8 mouse cellular contexts compared by ENCODE assay signal in genomic region chr12:110278853-110279252, GRCm38 (mm10). TPM values are rescaled to one million over a fixed set of nuclear protein-coding genes. Genes with fewer than 3 reads are reported as not detected.
DNase-seq lines count a peak whose midpoint lies in the region; ATAC-seq lines count a peak whose summit lies in the region.

Gene Dio3 (plus strand): TSS chr12:110279068.

- H3K36me3 ChIP-seq in erythroblast, embryonic 14.5 days (ENCODE audit: control insufficient read depth), result no peaks in the 10 kb centered on the region
- no peaks in the 10 kb centered on the region for H3K36me3 ChIP-seq in forebrain, embryonic 13.5 days (ENCODE audit: poor library complexity, severe bottlenecking)
- H3K36me3 ChIP-seq in lung, embryonic 15.5 days, result no peaks in the 10 kb centered on the region
- H3K36me3 ChIP-seq in stomach, embryonic 14.5 days (ENCODE audit: control insufficient read depth, insufficient read depth, low read length), result no peaks in the 10 kb centered on the region

- H3K4me2 ChIP-seq in forebrain, embryonic 13.5 days, result peak within 1 kb of the TSS; percentile 68
- H3K4me2 ChIP-seq in lung, embryonic 15.5 days, result peak within 1 kb of the TSS; percentile 82
- peak within 1 kb of the TSS; percentile 79 for H3K4me2 ChIP-seq in stomach, embryonic 14.5 days (replicated peaks; ENCODE audit: low read depth, low read length)

- 0% methylated on average over 24 of the region's 34 CpGs for WGBS in forebrain, embryonic 13.5 days
- WGBS in lung, embryonic 15.5 days, result under 1% methylated on average over 26 of the region's 34 CpGs
- WGBS in stomach, embryonic 14.5 days, result under 1% methylated on average over 31 of the region's 34 CpGs

- peak; percentile 37 to 51 for DNase-seq in kidney, adult 8-10 months
- DNase-seq in right cerebral cortex, postnatal 10 days (ENCODE audit: low spot score in 2 of 2), result no peak
- DNase-seq in MN1 (ENCODE audit: low spot score), result no peak

- no peak for ATAC-seq in erythroblast, adult 5-6 weeks (replicated peaks; ENCODE audit: low FRiP score, poor library complexity, severe bottlenecking)
- peak; percentile 68; the same call in 1 of the 2 replicates for ATAC-seq in forebrain, embryonic 13.5 days
- peak; percentile 71 for ATAC-seq in lung, embryonic 15.5 days (ENCODE audit: borderline replicate concordance, extremely low read depth, low FRiP score, low TSS enrichment)
- ATAC-seq in stomach, embryonic 14.5 days (ENCODE audit: insufficient number of reproducible peaks, insufficient read depth, low FRiP score, low read depth), result peak; percentile 62

- H3K9ac ChIP-seq in forebrain, embryonic 13.5 days, result peak within 1 kb of the TSS; percentile 48; the same call in 1 of the 2 replicates
- 0 out of 2 replicates have a peak within 1 kb of the TSS, but pooled peaks have one; percentile 8 for H3K9ac ChIP-seq in lung, embryonic 15.5 days
- no peak within 1 kb of the TSS; the same call in 1 of the 2 replicates for H3K9ac ChIP-seq in stomach, embryonic 14.5 days (replicated peaks; ENCODE audit: low read depth, low read length)

- H3K27me3 ChIP-seq in erythroblast, embryonic 14.5 days (ENCODE audit: control insufficient read depth), result peaks cover 80% of the 10 kb centered on the region
- H3K27me3 ChIP-seq in forebrain, embryonic 13.5 days, result peaks cover 99% of the 10 kb centered on the region
- peaks cover 97% of the 10 kb centered on the region for H3K27me3 ChIP-seq in lung, embryonic 15.5 days
- H3K27me3 ChIP-seq in stomach, embryonic 14.5 days (ENCODE audit: control insufficient read depth, insufficient read depth, low read length), result peaks cover 71% of the 10 kb centered on the region

- no peaks in the 10 kb centered on the region for H3K4me1 ChIP-seq in erythroblast, embryonic 14.5 days (ENCODE audit: control insufficient read depth)
- peaks cover 18% of the 10 kb centered on the region for H3K4me1 ChIP-seq in forebrain, embryonic 13.5 days
- H3K4me1 ChIP-seq in lung, embryonic 15.5 days, result peaks cover 36% of the 10 kb centered on the region
- 0 out of 2 replicates have a peak, but pooled peaks cover 7% of the 10 kb centered on the region for H3K4me1 ChIP-seq in stomach, embryonic 14.5 days (ENCODE audit: control insufficient read depth, insufficient read depth, low read length)

- no peak within 1 kb of the TSS for H3K27ac ChIP-seq in forebrain, embryonic 13.5 days
- H3K27ac ChIP-seq in lung, embryonic 15.5 days, result no peak within 1 kb of the TSS
- no peak within 1 kb of the TSS for H3K27ac ChIP-seq in stomach, embryonic 14.5 days (ENCODE audit: low read length)

- H3K4me3 ChIP-seq in erythroblast, embryonic 14.5 days (replicated peaks), result peak within 1 kb of the TSS; percentile 29
- peak within 1 kb of the TSS; percentile 46 for H3K4me3 ChIP-seq in forebrain, embryonic 13.5 days
- H3K4me3 ChIP-seq in lung, embryonic 15.5 days, result peak within 1 kb of the TSS; percentile 46
- peak within 1 kb of the TSS; percentile 38 for H3K4me3 ChIP-seq in stomach, embryonic 14.5 days (ENCODE audit: low read depth, low read length)

- H3K9me3 ChIP-seq in erythroblast, embryonic 14.5 days (ENCODE audit: control insufficient read depth, low read length), result peaks cover 9% of the 10 kb centered on the region; the same call in 1 of the 2 replicates
- H3K9me3 ChIP-seq in forebrain, embryonic 13.5 days (replicated peaks), result no peaks in the 10 kb centered on the region
- no peaks in the 10 kb centered on the region for H3K9me3 ChIP-seq in lung, embryonic 15.5 days
- H3K9me3 ChIP-seq in stomach, embryonic 14.5 days (ENCODE audit: control insufficient read depth, low read depth, low read length), result no peaks in the 10 kb centered on the region

RNA-seq across cellular contexts. Expression of gene Dio3, which starts in this region (rescaled TPM):
- not detected in 2 replicates for polyA plus RNA-seq in erythroblast, embryonic 14.5 days (2012)
- total RNA-seq in erythroblast, adult 5-6 weeks (2015; ENCODE audit: low replicate concordance), result not detected in 2 replicates
- total RNA-seq in erythroblast, adult 5-6 weeks (2017; ENCODE audit: low replicate concordance), result not detected in 2 replicates
- polyA plus RNA-seq in forebrain, embryonic 13.5 days (2015; fragmentation: Nextera tagmentation; extraction: Ambion mirVana), result 2.9 and 3.1 TPM in 2 replicates
- polyA plus RNA-seq in lung, embryonic 15.5 days (2015; fragmentation: Nextera tagmentation; extraction: Ambion mirVana), result 0.46 and 0.65 TPM in 2 replicates
- 0.39 and 0.45 TPM in 2 replicates for polyA plus RNA-seq in stomach, embryonic 14.5 days (2014; fragmentation: Nextera tagmentation; extraction: Ambion mirVana)

Comparison
In these comparisons a context has a peak if more than half of its experiments do, and no peak if none do; other contexts are left out.
1. Peak in ATAC-seq, H3K4me3 ChIP-seq, H3K9ac ChIP-seq and H3K4me2 ChIP-seq in lung, embryonic 15.5 days; RNA of the gene not detected or under 1 TPM.
2. Peak in ATAC-seq, H3K4me3 ChIP-seq and H3K4me2 ChIP-seq in stomach, embryonic 14.5 days; RNA of the gene not detected or under 1 TPM.
3. DNase-seq: peak in kidney, adult 8-10 months (2 of 2); none in right cerebral cortex, postnatal 10 days (0 of 2) and MN1 (single experiment).
4. Peak in every context shown above with its lines, with median percentiles within 50 percentile points of each other: H3K4me3 ChIP-seq and H3K4me2 ChIP-seq.